Mouse (Mus musculus) urinary bladder, postnatal 14 days (tissue): ENCODE measurements around the gene Ube2g2.

ENCODE experiments used
- DNase-seq: peaks from one replicate; pipeline ENCODE4 v3.0.0; 2021; ENCODE audit warnings: low spot score

Ube2g2 gene

DNA sequence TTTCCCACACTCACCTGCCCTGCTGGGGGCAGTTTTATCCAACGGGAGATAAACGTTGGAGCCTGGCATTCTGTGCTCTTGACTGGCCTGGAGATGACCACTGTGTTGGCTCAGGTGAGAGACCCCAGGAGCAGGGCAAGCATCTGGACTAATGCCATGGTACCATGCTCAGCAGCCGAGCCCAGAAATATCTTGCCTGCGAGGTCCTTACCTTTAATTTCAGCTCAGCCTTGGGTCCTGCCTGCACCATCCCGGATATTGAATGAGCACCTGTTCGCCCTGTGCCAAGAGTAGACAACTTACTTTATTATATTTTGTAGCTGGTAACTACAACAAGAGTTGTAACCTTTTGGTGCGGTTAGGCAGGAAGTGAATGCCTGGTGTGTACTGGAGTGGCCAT lies 15.2 kb upstream of the Ube2g2 start:
- DNase-seq, result no peak

DNA sequence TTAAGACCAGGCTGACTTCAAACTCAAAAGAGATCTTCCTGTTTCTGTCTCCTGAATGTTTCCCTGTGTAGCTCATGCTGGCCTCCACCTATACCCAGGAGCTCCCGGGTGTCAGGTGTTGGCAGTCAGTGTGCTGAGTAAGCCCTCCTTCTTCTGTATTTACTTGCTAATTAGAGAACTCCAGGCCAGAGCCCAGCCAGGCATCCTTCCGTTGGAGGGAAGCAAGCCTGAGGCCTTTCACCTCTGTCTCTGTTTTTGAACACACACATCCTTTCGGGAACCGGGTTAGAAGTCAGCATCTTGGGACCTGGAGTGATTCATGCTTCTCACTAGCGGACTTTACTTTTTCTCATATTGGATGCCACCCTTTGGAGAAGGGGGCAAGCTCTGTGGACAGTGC lies 14.6 kb upstream of the Ube2g2 start:
- DNase-seq, result no peak

DNA sequence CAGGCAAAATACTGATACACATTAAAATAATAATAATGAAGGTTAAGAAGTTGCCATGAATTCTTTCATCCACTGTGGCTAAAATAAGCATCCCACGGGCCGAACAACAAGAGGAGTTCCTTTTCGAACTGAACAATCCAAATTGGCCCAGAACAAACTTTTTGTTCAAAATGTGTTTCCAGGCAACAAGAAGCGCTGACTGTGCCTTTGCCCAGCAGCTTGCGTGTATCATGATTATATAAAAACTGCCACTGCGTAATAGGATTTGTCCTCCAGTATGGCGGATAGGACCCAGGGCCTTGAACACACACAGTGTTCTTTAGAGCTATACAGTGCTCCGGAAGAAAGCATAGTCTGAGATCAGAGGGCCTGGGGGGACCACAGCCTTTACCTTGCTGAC lies 13.5 kb upstream of the Ube2g2 start:
- DNase-seq, result no peak

DNA sequence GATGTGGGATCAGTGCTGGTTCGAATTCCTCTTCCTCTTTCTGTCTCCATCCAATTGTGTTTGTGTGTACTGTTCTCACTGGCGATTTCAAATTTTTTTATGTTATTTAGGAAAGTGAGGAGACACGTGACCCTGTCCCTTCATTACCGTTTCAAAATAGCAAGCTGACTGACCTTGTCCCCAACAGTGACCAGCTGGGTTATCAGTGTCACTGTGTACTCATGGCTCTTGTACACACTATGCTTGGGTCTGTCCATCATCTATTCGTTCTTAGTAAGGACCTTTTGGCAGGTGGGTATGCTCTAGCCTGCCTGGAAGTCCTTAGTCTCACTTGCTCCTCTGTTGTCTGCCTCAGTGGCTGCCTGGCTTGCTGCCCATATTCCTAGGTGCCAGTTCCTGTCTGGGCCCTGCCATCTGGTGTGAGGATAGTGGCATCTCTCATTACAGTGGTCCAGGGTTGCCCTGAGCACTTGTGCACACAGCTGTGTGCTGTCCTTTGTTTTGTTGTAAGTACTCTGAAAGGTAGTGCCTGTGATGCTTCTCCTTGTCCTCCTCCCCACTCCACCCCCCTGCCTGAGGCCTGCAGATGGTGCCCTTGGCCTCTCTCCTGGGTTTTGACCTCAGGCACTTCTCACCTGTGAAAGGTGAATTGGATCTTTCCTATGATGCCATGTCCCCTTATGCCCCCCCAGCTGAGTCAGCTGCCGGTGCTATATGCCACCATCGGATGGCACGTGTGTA lies 11.7 kb upstream of the Ube2g2 start:
- no peak for DNase-seq

DNA sequence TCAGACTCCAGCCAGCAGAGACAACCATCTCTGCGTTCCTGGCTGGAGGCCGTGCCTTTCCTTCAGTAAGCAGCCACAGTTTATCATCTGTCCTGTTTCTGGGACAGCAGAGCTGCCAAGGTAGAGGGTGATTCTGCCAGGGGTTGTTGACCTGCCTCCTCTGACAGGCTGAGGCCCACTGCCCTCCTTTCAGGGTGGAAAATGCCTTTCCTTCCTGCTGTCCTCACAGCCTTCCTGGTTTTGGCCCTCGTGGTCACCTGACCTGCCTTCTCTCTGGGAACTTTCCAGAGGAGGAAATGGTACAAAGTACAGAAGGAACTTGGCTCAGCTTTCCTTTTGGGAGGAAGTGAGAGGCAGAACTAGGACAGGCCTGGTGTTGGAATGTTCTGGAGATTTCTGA lies 8.7 kb upstream of the Ube2g2 start:
- peak; percentile 37 for DNase-seq

DNA sequence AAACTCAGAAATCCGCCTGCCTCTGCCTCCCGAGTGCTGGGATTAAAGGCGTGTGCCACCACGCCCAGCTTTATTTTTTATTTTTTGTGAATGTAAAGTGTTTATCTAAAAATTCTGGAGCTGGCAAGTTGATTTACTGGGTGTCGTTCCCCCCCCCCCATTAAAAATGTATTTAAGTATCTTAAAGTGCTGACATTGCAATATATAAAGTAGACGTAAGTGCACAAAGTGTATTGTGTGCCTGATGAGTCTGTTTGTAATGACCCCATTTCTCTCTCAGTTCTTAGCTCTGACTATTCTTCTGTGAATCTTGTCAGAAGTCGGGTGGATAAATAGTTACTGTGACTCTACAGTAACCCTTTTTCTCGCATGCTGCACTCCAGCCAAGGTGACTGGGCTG lies 6.4 kb upstream of the Ube2g2 start:
- no peak for DNase-seq

DNA sequence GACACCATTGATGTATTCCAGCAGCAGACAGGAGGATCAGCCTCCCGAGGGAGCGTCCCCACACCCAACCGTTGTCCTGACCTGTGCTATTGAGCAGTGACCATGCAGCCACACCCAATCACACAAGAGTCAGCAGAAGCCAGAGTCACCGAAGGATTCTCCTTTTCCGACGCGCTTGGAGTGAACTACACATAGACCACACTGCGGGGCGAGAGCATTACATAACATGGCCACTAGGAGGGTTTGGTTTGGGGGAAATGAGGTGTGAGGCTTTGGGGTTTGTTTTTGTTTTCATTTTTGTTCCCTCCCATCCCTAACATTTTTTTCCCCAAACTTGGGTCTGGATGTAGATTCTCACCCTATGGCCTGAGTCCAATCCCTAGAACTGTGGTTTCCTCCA lies 5.9 kb upstream of the Ube2g2 start:
- no peak for DNase-seq

DNA sequence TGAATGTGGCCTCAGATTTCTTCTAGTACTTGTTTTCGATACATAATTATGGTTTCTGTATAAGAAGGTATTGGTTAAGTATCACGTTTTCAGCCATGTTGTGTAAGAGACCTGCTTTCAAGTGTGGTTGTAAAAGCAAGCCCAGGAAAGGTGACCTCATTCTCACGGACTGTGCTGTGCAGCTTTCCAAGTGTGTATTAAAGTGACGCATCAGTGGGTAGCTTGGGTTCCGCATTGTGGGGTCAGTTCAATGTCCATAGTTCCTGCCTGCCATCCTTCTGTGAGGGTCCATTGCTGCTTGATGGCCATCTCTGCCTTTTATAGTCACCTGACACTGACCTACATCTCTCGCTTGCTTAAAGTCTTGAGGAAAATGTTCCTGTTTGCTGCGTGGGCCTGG lies 5.1 kb upstream of the Ube2g2 start:
- DNase-seq, result no peak

DNA sequence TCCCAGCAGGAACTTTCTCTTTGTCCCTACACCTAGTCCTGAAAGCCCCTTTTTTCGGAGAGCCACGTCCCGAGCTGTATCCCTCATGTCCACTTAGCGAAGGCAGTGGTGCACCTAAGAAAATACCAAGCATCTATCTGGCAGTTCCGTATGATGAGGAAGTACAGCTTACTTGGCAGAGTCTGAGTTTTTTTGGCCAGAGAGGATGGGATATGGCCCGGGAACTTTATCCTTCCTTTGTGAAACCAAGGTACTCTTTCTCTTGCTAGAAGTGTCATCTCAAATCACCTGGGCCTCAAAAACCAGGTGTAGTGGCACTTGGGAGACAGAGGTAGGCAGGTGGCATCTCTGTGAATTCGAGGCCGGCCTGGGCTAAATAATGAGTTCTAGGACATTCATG lies 529 bp upstream of the Ube2g2 start:
- DNase-seq, result no peak

DNA sequence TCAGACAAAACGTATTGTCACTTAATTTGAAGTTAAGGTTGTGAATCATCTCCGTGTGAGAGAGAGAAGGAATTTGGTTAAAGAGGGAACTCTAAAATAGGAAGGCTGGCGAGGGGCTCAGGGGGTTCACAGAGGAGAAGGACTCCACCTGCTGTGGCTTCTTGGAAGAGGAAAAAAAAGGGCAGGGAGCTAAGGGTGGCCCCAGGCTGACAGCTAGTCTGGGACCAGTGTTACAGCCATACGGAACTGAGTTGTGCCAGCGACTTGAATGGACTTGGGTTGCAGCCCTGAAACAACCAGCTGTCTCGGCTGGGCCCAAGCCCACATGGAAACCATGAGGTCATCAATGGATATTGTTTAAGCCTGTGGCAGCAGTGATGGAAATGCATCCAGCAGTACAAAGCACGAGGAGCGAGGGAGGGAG lies 1.0 kb downstream of the Ube2g2 start:
- peak; percentile 45 for DNase-seq

DNA sequence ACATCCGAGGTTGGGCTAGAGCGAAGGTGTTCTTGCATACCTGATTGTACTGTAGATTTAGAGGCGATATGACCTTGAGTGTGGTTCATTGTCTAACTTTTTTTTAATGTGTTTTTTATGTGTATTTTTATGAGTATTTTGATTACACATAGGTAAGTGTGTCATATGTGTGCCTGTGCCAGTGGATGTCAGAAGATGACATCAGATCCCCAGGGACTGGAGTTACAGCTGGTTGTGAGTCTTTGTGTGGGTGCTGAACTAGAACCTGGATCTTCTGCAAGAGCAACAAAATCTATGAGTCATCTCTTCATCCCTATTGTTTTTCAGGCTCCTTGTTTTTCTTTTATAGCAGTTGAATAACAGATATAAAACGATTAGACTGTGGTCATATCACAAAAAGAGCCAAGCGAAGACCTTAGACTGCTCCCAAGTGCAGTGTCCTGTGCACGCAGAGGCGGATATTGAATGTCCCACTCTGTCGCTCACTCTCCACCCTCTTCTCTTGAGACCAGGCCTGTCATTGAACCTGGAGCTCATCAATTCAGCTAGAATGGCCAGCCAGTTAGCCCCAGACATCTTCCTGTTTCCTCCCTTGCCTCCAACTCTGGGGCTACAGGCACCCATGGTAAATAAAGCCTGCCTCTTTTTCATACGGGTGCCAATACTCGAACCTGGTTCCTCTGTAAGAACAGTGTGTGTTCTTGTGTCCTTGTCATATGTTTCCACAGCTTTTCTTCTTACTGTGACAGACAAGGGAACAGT lies 1.7 kb downstream of the Ube2g2 start:
- DNase-seq, result no peak

DNA sequence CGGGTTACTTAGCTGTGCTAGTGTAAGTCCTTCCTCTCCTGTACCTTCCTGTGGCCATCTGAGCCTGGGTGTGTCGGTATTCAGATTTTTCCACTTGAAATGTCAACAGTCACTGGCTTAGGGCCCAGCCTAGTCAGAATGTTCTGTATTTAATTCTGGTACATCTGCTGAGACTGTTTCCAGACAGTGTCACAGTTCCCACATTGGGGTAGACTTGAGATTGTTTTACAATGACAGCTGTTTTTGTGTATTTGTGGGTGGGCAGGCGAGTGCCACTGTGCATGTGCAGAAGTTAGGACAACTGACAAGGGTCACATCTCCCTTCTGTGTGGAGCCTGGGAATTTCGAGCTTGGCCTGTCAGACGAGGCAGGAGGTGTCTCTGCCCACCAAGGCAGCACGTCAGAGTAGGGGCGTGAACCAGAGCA lies 2.5 kb downstream of the Ube2g2 start:
- DNase-seq, result peak; percentile 65

DNA sequence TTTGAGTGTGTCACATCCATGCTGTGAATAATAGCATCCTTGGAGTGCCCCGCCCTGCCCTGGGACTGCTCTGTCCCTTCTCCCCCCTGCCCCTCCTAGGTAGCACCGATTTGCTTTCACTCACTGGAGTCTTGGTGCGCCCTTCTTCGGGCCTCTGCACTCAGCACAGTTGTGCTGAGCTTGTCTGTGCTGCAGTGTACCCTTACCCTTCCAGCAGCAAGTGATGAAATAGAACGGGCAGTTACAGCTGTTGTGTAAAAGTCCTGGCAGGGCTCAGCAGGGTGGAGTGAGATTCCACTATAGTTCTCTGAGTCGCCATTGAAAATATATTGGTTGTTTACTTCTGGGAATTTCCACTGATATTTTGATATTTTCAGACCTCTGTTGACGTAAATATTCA lies 4.0 kb downstream of the Ube2g2 start:
- no peak for DNase-seq

DNA sequence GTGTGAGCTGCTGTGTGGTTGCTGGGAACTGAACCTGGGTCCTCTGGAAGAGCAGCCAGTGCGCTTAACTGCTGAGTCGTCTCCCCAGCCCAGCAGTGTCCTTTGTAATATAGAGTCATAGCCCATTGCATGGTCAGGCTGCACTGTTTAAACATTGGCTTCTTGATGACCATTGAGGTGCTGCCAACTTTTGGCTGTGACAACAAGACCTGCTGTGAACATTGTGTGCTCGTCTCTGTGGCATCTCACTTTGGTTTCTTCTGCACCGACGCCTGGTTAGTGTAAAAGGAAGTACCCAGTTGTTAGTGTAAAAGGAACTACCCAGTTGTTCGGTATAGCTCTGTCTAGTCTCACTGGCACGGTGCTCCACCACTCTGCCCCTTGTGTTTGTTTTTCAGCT lies 4.5 kb downstream of the Ube2g2 start:
- no peak for DNase-seq

DNA sequence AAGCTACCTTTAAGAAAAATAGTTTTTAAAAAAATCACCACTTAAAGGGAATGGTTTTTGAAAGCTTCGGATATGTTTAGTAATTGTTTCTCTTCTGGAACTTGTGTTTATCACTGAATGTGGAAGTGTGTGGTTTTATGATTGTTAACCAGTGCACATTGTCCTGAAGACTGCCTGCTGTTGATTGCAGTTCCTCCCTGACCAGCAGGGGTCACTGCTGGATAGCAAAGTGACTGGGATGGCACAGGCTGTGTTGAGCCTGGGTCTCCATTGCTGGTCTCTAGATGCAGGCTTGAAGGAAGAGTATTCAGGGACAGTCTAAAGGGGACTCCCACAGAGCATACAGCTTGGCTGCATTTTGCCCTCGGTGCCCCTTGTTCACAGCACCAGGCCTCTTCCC lies 5.4 kb downstream of the Ube2g2 start:
- peak; percentile 82 for DNase-seq

DNA sequence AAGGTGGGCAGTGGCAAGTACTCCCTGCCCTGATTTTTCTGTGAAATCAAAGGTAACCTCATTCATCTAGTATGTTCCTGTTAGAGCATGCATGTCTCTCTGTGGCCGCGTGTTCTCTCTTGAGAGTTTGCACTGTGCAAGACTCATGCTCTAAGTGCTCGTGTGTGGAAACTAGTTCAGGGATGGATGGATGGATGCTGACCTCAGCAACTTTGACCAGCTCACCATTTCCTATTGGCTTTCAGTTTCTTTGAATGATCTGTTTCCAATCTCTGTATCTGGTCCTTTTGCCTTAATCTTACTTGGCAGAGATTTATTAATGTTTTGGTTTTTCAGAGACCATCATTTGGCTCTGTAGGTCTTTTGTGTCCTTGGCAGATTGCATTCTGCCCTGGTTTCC lies 7.1 kb downstream of the Ube2g2 start:
- DNase-seq, result no peak

DNA sequence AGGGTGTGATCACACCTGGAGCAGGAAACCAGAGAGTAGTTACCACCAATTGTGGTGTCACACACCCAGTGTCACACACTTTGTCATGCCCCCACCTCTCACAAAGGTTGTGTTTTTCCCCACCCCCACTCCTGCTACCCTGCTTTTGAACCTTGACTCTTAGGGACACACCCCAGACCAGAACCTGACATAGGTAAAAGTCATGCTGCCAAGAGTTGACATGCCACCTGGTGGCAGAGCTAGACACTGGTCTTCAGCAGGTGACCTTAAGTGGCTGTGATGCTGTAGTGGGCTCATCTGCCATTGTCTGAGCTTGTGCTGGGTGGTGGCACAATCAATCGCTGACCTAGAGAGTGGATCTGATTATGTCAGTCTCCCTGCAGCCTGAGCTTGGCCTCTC lies 7.9 kb downstream of the Ube2g2 start:
- no peak for DNase-seq

DNA sequence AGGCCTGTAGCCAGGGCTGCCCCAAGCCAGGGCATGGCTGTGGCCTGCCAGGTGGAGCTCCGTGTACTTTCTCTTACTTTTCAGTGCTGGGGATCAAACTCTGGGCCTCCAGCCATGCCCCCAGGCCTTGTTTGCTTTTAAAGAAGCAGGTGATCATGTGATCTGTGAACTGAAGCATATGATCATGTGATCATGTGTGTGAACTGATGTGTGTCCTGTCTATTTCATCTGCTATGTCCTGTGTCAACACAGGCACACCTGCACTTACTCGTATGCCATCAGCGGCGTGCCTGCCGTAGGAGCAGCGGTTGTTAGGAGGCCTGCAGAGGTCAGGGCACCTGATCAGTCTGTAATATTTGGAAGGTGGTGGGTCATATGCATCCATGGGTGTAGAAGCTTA lies 11.9 kb downstream of the Ube2g2 start:
- DNase-seq, result peak; percentile 35

DNA sequence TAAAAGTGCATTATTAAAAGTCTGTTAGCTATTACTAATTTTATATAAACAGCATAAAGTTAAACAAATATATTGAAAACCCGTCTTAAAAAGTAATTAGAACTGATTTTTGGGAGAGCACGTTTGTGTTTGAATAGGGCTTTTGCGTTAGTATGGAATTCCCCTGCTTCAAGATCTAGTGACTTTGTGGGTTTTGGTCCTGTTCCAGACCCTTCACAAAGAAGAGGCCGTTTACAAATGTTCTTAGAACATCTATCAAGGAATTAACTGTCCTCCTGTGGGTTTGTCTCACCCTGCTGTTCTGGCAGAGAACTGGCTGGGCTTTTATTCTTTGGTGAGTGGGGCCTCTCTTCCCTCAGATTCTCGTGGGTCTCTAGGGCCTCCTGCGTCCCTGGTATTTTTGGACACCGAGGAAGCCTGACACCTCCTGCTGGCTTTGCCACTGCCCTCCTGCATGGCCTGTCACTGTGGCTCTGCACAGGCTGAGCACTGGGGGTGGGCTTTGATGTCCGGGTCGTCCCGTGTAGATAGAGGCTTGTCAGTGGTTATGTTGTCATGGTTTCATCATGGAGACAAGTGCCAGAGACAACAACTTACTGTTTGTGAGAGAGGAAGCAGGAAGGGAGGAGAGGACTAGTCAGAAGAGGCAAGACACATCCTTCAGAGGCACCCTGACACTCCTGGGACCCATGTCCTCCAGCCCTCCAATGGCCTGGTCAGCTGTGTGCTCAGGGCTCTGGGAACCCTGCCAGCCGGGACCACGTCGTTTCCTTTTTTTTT lies 12.6 kb downstream of the Ube2g2 start:
- DNase-seq, result no peak

DNA sequence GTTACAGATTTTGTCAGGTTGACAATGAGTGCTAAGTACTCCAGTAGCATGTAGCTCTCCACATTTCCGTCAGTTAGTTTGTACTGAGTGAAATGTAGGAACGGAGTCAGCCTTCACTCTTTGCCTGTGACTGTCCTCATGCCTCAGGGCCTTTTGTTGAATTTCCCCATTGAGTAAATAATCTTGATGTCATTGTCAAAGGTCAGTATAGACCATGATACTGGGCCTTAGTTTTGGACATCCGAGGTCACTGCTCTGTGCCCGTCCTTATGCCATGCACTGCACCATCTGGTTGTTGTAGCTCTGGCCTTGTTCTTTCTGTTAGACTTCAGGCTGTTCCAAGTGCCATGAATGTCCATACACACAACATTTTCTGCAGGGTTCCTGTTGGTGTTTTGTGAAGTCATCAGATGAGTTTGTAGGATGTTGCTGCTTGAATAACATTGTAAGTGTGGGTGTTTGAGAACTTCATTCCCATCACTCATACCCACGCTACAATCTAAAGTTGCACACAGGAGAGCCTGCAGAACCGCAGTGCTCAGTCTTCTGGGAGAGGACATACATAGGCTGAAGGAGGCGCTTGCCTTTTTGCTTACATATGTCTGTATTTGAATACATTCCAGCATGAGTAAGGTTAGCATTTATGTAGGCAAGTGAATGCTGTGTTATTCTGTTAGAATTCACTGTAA lies 14.3 kb downstream of the Ube2g2 start:
- no peak for DNase-seq

DNA sequence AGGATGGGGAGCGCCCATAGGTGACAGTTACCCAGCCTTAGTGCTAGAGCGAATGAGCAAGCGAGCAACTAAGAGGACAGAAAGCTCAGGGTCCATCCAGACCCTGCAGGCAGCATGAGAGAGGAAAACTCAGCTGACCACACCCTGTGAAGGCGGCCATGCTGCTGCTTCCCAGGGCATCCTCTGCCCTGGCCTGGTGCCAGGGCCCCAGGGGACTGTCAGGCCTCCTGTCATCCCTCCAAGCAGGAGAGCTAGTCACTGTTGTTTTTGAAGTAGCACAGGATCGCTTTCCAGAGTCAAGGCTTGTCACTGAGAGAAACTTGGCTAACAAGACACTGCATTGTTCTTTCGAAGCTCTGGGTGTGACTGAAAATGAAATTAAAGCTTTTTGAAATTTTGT lies 16.9 kb downstream of the Ube2g2 start:
- no peak for DNase-seq

DNA sequence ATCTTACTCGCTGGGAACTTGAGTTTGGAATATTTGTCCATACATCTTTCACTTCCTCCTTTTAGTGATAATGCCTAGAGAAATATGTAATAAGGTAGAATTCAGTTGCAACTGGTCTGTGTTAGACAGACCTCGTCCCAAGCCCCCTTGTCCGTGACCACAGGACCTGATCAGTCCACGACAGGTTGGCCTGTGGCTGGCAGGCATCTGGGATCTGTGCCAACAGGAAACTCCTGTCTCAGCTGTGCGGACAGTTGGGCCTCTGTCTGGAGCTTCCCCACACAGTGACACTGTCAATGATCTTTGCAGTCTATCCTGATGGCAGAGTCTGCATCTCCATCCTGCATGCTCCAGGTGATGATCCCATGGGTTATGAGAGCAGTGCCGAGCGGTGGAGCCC lies 21.1 kb downstream of the Ube2g2 start:
- DNase-seq, result no peak
